Comparison of ENCODE assay signal across 10 mouse cellular contexts in the genomic region with DNA sequence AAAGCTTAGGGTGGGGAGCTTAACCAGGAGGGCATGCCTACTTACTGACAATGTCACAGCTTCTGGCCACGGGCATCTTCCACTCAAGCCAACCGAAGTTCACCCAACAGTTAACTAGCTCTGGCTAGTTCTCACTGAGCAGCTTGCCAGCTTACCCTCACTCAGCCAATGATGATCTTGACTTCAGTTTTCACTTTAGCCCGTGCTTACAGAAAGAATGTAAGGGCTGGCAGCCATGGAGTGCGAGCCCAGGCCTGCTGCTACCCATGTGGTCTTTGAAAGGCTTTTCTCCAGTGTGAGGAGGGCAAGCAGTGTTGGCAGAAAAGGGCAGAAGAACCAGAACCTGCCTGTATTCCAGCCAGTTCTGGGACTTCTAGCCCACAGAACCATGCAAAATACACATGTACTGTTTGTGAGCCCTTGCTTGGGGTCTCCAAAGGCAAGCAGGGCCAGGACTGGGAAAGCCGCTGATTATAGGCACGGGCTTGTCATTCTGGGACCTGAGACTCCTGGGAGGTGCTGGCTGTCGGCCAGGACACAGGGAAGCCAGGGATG.
DNase-seq lines count a peak whose midpoint lies in the region; ATAC-seq and TF ChIP-seq lines count a peak whose summit lies in the region.
"Had no signal": no experiment of that assay in that cellular context is flagged by ENCODE, and none has a peak within 500 bp of the region (broad histone marks: within the 10 kb centered on the region; RNA-seq: fewer than 3 reads in every experiment).

No protein-coding gene starts in this region.

- H3K4me2 ChIP-seq in kidney, embryonic 16.5 days (replicated peaks; ENCODE audit: low read depth, low read length), result no peak overlapping the region

- no peaks in the 10 kb centered on the region for H3K9me3 ChIP-seq in kidney, embryonic 16.5 days (ENCODE audit: low read length)

- no peak for TF ChIP-seq CTCF in brain, embryonic 14.5 days (IDR thresholded peaks at IDR 0.05; ENCODE audit: borderline replicate concordance, extremely low read depth, insufficient read depth, insufficient read length)
- TF ChIP-seq CTCF in thymus, adult 2 months (IDR thresholded peaks at IDR 0.05; ENCODE audit: borderline replicate concordance, control insufficient read depth, extremely low read depth, insufficient read depth, low read length, poor library complexity), result no peak

- H3K4me1 ChIP-seq in kidney, embryonic 16.5 days (ENCODE audit: insufficient read depth, low read length), result 0 out of 2 replicates have a peak, but pooled peaks cover 3% of the 10 kb centered on the region
- H3K4me1 ChIP-seq in thymus, adult 2 months (replicated peaks; ENCODE audit: control insufficient read depth, insufficient read depth, low read length), result no peaks in the 10 kb centered on the region

- no peaks in the 10 kb centered on the region for H3K36me3 ChIP-seq in kidney, embryonic 16.5 days (ENCODE audit: insufficient read depth, low read length)
- no peaks in the 10 kb centered on the region for H3K36me3 ChIP-seq in thymus, adult 2 months (ENCODE audit: control insufficient read depth, insufficient read depth, low read length)

- 64% methylated on average over 7 of the region's 7 CpGs for WGBS in kidney, embryonic 16.5 days
- 90% methylated on average over 7 of the region's 7 CpGs for WGBS in thymus, adult 2 months

- TF ChIP-seq POLR2A in brain, embryonic 14.5 days (IDR thresholded peaks at IDR 0.05; ENCODE audit: borderline replicate concordance, extremely low read depth, insufficient read depth, insufficient read length, poor library complexity, severe bottlenecking), result no peak
- no peak for TF ChIP-seq POLR2A in thymus, adult 2 months (IDR thresholded peaks at IDR 0.05; ENCODE audit: control insufficient read depth, extremely low read depth, insufficient read depth, low read length, poor library complexity)

- H3K9ac ChIP-seq in kidney, embryonic 16.5 days (replicated peaks; ENCODE audit: low read length), result peak overlapping the region; percentile 3; the same call in 1 of the 2 replicates

- no peak overlapping the region for H3K4me3 ChIP-seq in kidney, embryonic 16.5 days (ENCODE audit: low read length)
- H3K4me3 ChIP-seq in thymus, adult 2 months (ENCODE audit: control insufficient read depth, insufficient read depth, low read length), result no peak overlapping the region
- H3K4me3 ChIP-seq: erythroblast, embryonic 14.5 days had no signal

- no peaks in the 10 kb centered on the region for H3K27me3 ChIP-seq in kidney, embryonic 16.5 days (ENCODE audit: insufficient read depth, low read length)
- no peaks in the 10 kb centered on the region for H3K27me3 ChIP-seq in thymus, adult 2 months (ENCODE audit: control insufficient read depth, insufficient read depth, low read length)

- no peak for ATAC-seq in kidney, embryonic 16.5 days (ENCODE audit: low FRiP score, low TSS enrichment)
- ATAC-seq: intestine, postnatal 0 days had no signal

- no peak overlapping the region for H3K27ac ChIP-seq in kidney, embryonic 16.5 days (ENCODE audit: low read length)
- H3K27ac ChIP-seq in thymus, adult 2 months (ENCODE audit: control insufficient read depth, insufficient read depth, low read length), result no peak overlapping the region

- DNase-seq in cerebellum, postnatal 10 days, result peak; percentile 37 to 57
- no peak for DNase-seq in cerebellum, postnatal 4 days (ENCODE audit: low spot score in 2 of 2)
- DNase-seq in kidney, adult 11 months, result peak; percentile 44
- DNase-seq in kidney, postnatal 14 days, result no peak
- peak; percentile 30 for DNase-seq in brain, embryonic 14.5 days (ENCODE audit: low read depth)
- DNase-seq in thymus, adult 2 months, result no peak
- DNase-seq in adrenal gland, adult 8-10 months, result no peak

Comparison
In these comparisons a context has a peak if more than half of its experiments do, and no peak if none do; other contexts are left out.
1. DNase-seq: peak in cerebellum, postnatal 10 days (2 of 2), kidney, adult 11 months (single experiment) and brain, embryonic 14.5 days (single experiment); none in cerebellum, postnatal 4 days (0 of 2), kidney, postnatal 14 days (single experiment), thymus, adult 2 months (single experiment) and adrenal gland, adult 8-10 months (single experiment).